Mouse (Mus musculus) olfactory bulb, adult 2 months (tissue): Measurements from ENCODE around the gene Tbx1. TPM values are rescaled to one million over a fixed set of nuclear protein-coding genes. Genes with fewer than 3 reads are reported as not detected.
A peak's percentile ranks its signal among the peaks of the same experiment; 100 is the strongest.

ENCODE experiments used
- H3K27ac ChIP-seq: fragments of 200-500 bp; 2 replicates; pipeline ENCODE4 v1.5.1; 2012; ENCODE audit warnings: low read depth, low read length; ENCODE audit not compliant: insufficient read depth
- H3K4me1 ChIP-seq: fragments of 200-500 bp; 2 replicates; pipeline ENCODE4 v1.6.1; 2012; ENCODE audit warnings: low read length; ENCODE audit not compliant: control insufficient read depth, insufficient read depth
- H3K4me3 ChIP-seq: fragments of 200-500 bp; 2 replicates; pipeline ENCODE4 v1.5.1; 2012; ENCODE audit warnings: mild to moderate bottlenecking, low read depth, low read length, moderate library complexity; ENCODE audit not compliant: insufficient read depth
- CTCF ChIP-seq: fragments of 200-500 bp; IDR thresholded peaks from 2 replicates; pipeline ENCODE4 v1.5.1; 2012; ENCODE audit warnings: low read depth, mild to moderate bottlenecking, low read length, moderate library complexity; ENCODE audit not compliant: insufficient read depth
- POLR2A ChIP-seq: fragments of 200-500 bp; IDR thresholded peaks from 2 replicates; pipeline ENCODE4 v1.6.1; 2012; ENCODE audit warnings: mild to moderate bottlenecking, low read depth, low read length, moderate library complexity; ENCODE audit not compliant: insufficient read depth
- WGBS: fragments of 180-500 bp; shearing (Covaris S2); methylation state at CpG from one replicate; pipeline ENCODE4 v1.1.7; 2018; 5-methylcytosine and 5-hydroxymethylcytosine counted together
- polyA plus RNA-seq: library from polyadenylated mRNA; stranded (reverse); fragments of >200 nt; gene quantifications from 2 replicates; pipeline ENCODE4 v1.2.4, GENCODE M21; 2012; ENCODE audit warnings: low replicate concordance; ENCODE audit not compliant: missing spikeins, insufficient read depth, insufficient read length

Tbx1 gene
- polyA plus RNA-seq, 1 experiment, result not detected

DNA sequence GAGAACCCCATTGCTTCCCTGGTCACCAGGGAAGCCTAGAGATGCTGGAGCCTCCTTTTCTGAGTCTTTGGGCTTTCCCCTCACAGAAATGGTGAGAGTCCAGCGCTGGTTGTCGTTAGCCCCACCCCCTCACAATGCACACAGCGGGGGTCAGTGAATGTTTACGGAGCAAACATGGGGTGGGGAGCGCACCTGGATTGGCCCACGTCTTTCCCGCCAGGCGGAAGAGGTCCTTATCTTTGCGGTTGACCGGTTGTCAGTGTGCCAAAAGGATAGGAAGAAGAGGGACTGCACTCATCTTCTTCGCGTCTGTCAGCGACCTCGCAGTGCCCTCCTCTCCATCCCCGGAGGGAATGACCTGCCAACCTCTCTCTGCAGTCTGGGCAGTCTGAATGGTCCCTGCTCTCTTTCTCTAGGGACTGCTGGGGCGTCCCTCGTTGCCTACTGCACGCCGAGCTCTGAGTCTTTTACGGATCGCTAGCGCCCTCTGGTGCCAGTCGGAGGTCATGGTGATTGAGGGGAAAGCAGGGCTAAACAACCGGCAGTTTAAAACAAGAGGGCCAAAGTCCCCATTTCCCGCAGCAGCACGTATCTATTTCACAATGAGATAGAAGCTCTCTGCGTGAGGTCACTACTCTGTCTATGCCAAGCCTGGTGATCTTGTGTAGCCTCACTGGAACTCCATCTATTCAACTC is 27.0 kb upstream of the Tbx1 start:
- no peak overlapping the region for H3K27ac ChIP-seq
- peak overlapping the region; percentile 34 for H3K4me3 ChIP-seq
- no peak for TF ChIP-seq POLR2A
- TF ChIP-seq CTCF, result peak; percentile 89
- peaks cover 31% of the 10 kb centered on the region for H3K4me1 ChIP-seq
- 2% methylated on average over 27 of the region's 27 CpGs for WGBS

DNA sequence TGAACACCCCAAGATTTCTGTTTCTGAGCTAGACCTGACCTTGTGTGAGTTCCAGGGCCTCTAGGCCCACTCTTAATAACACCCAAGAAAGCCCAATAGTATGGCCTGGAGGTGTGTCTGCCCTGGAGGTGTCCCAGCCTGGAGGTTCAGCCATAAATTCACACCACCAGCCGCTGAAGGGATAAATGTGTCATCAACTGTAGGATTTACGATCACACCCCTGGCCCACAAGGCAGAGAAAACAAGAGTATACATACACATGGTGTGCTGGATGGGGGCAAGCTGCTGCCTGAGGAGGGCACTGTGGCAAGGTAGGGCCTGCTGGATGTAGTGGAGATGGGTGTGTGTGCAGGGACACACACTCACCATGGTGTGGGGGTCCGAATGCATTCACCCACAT is 22.8 kb upstream of the Tbx1 start:
- TF ChIP-seq CTCF, result no peak
- TF ChIP-seq POLR2A, result no peak
- H3K27ac ChIP-seq, result no peak overlapping the region
- no peak overlapping the region for H3K4me3 ChIP-seq
- peaks cover 7% of the 10 kb centered on the region for H3K4me1 ChIP-seq
- 95% methylated on average over 3 of the region's 3 CpGs for WGBS

DNA sequence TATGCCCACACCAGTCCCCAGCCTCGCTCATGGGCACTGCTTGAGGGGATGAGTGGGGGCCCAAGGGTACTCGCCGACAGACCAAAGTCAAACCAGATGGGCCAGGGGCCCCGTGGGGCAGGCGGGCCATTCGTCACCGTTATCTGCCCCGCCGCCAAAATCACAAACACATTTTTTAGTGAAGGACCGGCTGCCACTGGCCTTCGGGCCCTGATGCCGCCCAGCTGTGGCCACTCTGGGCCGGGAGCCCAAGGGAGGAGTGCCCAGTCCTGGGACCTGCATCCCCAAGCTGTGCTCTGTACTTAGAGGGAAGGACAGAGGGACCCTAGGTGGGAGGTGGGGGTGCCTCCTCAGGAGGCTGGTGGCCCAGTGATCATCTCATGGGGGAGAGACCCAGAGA is 21.3 kb upstream of the Tbx1 start:
- H3K27ac ChIP-seq, result no peak overlapping the region
- WGBS, result 88% methylated on average over 13 of the region's 13 CpGs
- TF ChIP-seq POLR2A, result no peak
- no peak for TF ChIP-seq CTCF
- H3K4me3 ChIP-seq, result no peak overlapping the region
- no peaks in the 10 kb centered on the region for H3K4me1 ChIP-seq

DNA sequence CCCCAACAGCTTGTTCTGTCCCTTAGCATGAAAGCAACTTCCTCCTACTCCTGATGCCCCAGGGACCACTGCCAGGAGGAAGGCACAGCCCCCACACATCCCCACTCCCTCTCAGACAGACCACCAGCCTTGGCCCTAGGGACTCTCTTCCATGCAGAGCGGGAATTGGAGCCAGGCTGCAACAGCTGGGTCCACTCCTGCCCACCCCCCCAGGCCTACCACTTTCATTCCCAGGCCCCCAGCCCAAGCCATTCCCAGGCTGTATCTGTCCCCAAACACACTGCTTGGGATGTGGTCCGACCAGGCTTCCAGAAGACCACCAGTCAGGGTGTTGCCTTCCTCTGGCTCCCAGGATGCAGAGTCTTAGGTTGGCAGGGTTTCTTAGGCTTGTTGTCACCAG is 18.6 kb upstream of the Tbx1 start:
- H3K27ac ChIP-seq, result no peak overlapping the region
- no peak overlapping the region for H3K4me3 ChIP-seq
- no peaks in the 10 kb centered on the region for H3K4me1 ChIP-seq
- TF ChIP-seq POLR2A (no peak), CTCF (no peak)
- 90% methylated on average over 2 of the region's 2 CpGs for WGBS

DNA sequence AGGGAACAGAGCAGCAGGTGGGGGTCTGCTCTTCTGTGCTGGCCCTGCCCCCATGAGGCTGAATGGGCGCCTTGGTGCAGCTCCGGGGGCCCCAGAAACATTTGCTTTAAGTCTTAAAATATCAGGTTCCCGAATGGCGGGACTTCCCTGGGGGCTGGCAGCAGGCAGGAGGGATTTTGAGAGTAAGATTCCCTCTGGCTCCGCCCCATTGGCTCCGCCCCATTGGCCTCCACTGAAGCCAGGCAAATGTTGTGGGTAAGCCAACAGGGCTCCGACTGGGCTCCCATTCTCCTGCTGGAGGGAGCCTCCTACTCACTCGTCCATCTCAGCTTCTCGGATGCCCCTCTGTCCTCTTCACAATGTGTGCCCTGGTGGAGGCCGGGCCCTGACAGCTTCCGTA is 17.8 kb upstream of the Tbx1 start:
- 24% methylated on average over 11 of the region's 11 CpGs for WGBS
- H3K27ac ChIP-seq, result no peak overlapping the region
- TF ChIP-seq CTCF, result no peak
- TF ChIP-seq POLR2A, result no peak
- H3K4me3 ChIP-seq, result no peak overlapping the region
- H3K4me1 ChIP-seq, result no peaks in the 10 kb centered on the region

DNA sequence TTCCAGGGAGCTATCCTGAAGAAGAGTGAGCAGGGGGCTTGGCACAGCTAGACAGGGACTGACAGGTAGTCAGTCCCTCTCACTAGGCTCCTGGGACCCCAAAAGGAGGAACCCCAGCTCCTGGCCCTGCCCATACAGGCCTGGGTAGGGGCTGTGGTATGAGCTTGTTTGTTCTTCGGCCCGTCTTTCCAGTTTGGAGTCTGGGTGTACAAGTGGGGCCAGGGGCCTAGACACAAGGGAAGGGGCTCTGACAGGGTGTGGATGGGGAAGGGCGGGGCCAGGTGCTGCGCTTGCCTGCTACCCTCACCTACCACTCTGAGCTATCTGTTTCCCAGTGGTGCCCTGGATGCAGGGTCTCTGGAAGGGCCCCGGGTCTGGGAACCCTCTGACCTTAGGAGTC is 15.2 kb upstream of the Tbx1 start:
- H3K27ac ChIP-seq, result no peak overlapping the region
- H3K4me3 ChIP-seq, result no peak overlapping the region
- WGBS, result 90% methylated on average over 5 of the region's 5 CpGs
- no peaks in the 10 kb centered on the region for H3K4me1 ChIP-seq
- TF ChIP-seq CTCF (no peak), POLR2A (no peak)

DNA sequence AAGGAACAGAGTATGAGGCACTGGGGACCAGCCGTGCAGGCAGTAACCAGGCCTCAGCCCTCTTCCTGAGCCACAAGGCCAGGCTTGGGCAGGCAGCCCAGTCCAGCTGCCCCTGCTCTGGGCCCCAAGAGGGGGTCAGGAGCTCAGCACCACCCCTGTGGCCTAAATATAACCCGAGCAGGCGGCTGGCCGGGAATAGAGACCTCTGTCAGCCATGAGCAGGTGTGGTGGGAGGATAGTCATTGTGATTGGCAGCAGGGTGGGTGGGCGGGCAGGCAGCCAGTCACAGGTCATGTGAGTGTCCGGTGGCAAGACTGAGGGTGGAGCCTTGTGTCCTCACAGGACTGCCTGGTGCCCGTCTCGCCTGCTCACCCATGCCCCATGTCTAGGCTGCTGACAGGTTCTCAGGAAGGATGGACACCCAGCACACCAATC is 13.8 kb upstream of the Tbx1 start:
- no peak overlapping the region for H3K27ac ChIP-seq
- no peak for TF ChIP-seq POLR2A
- no peak for TF ChIP-seq CTCF
- no peak overlapping the region for H3K4me3 ChIP-seq
- H3K4me1 ChIP-seq, result no peaks in the 10 kb centered on the region
- 72% methylated on average over 8 of the region's 8 CpGs for WGBS

DNA sequence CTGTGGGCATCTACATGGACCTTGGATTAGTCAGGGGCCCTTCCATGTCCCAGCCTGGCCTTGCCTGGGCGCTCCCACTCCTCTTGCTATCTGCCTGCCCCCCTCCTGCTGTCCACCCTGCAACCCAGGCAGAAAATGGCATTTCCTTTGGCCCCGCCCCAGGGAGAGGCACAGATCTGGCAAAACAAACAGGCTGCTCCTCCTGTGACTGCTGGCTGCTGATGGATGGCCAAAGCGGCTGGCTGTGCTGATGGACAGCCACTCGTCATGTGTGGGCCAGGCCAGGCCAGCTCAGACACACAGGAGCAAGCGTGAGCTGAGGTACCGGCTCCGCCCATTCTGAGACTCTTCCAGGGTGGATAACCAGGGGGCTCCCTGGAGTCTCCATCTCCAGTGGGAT is 11.0 kb upstream of the Tbx1 start:
- no peaks in the 10 kb centered on the region for H3K4me1 ChIP-seq
- TF ChIP-seq POLR2A (no peak), CTCF (no peak)
- no peak overlapping the region for H3K4me3 ChIP-seq
- 83% methylated on average over 7 of the region's 7 CpGs for WGBS
- no peak overlapping the region for H3K27ac ChIP-seq

DNA sequence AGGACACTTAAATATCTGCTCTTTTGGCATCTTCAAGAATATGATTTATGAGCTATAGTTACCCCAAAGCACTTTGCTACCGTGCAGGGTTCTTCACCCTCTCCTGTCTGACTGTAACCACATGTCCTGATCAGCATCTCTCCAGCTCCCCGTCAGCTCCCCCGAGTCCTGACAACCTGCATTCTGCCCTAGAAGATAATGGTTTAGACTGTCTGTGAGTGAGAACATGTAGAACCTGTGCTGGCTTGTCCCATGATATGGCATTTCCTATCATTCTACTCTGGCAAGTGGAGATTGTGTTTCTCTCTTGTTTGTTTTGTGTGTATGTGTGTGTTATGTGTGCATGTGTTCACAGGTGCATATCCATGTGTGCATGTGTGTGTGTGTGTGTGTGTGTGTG is 7.5 kb upstream of the Tbx1 start:
- Histone ChIP-seq H3K4me1 (no peaks in the 10 kb centered on the region), H3K27ac (no peak overlapping the region), H3K4me3 (no peak overlapping the region)
- TF ChIP-seq CTCF (no peak), POLR2A (no peak)
- WGBS, result 93% methylated on average over 3 of the region's 3 CpGs
